Mouse (Mus musculus) urinary bladder, postnatal 10 days (tissue): ENCODE results near the gene Atg4d.
A peak's percentile ranks its signal among the peaks of the same experiment; 100 is the strongest.
"Not testable (repeated sequence)": the region's sequence is repeated elsewhere in the genome, so short reads cannot be mapped to it uniquely, and the experiment has no call there.

ENCODE experiments used
- DNase-seq: peaks from one replicate; pipeline ENCODE4 v3.0.0; 2022; ENCODE audit warnings: low spot score

Gene Atg4d

DNA sequence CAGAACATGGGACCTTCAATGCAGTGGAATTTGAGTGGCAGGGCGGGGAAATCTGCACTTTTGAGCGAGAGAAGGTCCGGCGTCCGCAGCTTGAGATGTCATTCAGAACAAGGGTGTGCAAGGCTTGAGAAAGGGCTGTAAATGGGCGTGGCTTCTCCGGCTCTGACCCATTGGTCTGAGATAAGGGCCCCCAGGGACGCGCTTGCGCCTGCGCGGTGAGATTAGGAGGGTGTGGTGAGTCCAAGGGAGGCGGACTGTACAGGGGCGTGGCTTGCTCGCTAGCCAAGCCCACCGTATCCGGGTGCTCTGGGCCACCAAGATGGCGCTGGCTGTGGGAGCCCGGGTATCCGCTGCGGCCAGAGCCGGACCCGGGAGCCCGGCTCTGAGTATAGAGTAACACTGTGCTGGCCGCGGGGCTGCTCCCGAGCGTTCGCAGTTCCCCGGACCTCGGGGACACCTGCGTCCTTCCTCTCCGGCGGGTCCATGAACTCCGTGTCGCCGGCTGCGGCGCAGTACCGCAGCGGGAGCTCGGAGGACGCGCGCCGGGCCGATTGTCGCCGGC, at the start of gene Atg4d:
Atg4d (plus strand) TSS at position 294 of the 562 bp plus-strand sequence.
- peak; percentile 90 for DNase-seq

GRCm38 (mm10) chr9:21216050-21216841, 48.8 kb upstream of the Atg4d start:
- DNase-seq: no peak

GRCm38 (mm10) chr9:21219820-21220219, 45.3 kb upstream of the Atg4d start:
- no peak for DNase-seq

DNA sequence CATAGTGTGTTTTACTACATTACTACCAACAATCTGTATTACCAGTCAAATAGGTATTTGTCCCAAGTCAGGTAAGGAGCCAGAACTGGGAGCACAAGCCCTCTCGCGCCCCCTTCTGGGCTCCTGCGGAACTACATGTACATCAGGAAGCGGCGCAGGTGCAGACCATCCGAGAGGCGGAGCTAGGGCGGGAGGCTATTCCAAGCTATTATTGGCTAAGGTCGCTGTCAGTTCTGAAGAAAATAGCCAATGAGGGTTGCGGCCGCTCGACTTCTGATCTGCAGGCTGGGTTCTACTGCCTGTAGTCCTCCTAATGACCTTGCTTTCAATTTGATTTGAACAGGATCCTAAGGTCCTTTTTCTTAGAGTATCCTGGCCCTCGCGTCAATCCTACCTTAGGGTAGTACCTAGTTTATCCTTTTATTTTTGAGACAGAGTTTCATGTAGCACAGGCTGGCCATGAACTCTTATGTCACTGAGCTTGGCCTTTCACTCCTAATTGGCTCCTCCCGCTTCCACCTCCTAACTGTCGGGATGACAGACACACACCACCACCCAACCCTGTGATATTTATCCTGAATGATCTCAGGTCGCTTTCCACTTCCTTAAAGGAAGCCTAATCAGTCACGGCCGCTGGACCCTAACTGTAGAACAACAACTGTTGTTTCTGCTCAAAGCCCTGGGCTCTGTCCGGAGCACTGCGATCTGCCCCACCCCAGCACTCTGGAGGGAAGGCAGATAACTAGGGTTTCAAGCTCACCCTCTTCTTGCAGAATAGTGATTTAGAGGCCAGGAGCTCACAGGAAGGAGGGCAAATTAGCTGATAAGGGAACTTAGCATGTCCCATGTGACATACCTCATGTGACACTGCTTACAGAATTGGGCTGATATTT, 44.4 kb upstream of the Atg4d start:
- DNase-seq: peak; percentile 68

DNA sequence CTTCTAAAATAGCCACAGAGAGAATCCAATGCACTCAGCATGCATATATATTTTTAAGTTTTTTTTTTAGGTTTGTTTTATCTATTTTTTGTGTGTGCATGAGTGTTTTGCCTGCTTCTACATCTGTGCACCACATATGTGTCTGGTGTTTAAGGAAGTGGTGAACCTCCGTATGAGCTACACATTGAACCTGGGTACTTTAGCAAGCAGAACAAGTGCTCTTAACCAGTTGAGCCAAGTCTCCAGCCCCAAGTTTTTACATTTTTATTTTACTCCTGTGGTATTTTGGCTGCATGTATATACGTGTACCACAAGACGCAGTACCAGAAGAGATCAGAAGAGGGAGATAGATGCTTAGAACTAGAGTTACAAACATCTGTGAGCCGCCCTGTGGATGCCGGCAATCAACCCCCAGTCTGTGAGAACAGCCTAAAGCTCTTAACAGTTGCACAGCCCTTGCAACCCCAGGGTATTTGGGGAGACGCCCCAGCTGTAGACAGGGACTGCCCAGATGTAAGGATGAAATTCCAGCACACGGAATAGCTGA, 43.6 kb upstream of the Atg4d start:
- no peak for DNase-seq

- not testable (repeated sequence) for DNase-seq
Observed at GRCm38 (mm10) chr9:21223490-21223889, 41.6 kb upstream of the Atg4d start.

DNA sequence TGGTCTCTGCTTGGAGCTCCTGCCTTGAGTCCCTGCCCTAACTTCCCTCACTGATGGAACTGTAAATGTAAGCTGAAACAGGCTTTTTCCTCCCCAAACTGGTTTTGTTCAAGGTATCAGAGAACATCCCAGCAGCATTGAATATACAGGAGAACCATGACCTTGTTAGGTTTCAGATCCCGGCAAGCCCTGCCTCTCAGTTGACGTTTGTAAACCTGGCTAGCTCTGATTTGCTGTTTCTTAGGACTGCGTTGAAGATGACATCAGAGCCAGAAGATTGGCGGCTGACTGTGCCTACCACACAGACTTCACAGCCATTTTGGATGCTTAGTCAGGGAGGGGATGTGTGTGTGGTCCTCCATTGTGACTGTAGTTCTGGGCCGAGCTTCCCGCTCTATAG, 41.2 kb upstream of the Atg4d start:
- DNase-seq: no peak

- no peak for DNase-seq
Observed at GRCm38 (mm10) chr9:21224576-21225414, 40.3 kb upstream of the Atg4d start.

GRCm38 (mm10) chr9:21225415-21225758, 39.7 kb upstream of the Atg4d start:
- no peak for DNase-seq

DNA sequence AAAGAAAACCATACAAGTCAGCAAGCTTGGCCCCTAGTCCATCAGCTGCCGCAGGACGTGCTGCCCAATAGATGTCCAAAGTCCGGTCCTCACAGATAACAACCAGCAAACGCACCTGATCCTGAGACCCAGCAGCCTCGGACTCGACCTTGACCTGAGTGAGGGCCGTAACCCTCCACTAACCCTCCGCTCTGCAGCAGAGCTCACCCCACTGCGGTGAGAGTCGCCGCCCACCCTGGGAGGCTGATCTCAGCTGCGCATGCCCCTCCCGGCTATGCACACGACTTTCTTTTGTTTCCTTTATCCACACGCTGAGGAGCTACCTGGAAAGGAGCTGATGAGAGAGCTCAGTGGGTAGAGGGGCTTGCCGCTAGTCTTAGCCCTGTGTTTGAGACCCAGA, 37.8 kb upstream of the Atg4d start:
- DNase-seq: no peak

DNA sequence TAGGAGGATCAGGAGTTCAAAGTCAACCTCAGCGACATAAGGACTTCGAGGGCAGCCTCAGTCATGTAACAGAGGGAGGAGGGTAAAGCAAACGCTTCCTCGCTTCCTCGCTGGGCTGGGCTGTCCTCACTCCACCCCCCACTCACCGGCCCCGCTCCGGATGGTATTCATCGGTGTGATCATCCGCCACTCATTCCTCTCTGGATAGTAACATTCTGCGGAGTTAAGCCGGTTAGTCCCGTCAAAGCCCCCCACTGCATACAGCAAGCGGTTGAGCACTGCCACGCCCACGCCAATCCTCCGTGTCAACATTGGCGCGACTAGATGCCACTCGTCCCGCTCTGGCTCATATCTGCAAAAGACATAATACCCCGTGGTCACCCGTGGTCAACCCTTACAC, 33.5 kb upstream of the Atg4d start:
- no peak for DNase-seq

DNA sequence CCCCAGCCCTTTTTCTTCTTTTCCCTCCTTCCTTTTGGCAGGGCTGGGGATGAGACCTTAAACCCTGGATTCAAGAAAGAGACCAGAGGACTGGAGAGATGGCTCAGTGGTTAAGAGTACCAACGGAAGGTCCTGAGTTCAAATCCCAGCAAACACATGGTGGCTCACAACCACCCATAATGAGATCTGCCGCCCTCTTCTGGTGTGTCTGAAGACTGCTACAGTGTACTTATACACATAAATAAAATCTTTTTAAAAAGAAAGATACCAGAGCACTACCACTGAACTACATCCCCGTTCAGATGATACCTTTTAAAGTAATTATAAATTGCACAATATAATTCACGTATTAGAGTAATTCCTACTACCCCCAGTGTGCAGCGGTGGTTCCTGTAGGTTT, 32.2 kb upstream of the Atg4d start:
- DNase-seq: no peak

- no peak for DNase-seq
Observed at GRCm38 (mm10) chr9:21233366-21233765, 31.7 kb upstream of the Atg4d start.

DNA sequence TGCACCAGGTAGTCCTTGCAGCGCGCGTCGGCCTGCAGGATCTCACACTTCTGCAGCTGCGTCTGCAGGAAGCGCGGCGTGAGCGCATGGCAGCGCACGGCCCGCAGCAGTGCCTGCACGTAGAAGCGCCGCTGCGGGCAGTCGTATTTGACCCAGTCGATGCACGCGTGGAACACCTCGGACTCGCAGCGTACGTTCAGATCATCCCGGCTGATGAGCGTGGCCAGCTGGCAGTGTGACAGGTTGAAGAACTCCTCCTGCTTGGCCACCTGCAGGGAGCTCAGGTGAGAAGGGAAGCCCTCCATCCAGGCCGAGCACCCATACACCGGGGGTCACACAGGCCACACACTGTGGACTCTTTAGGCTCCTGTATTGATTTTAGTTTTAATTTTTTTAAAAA, 31.3 kb upstream of the Atg4d start:
- no peak for DNase-seq

- no peak for DNase-seq
Observed at GRCm38 (mm10) chr9:21235341-21235740, 29.8 kb upstream of the Atg4d start.

DNA sequence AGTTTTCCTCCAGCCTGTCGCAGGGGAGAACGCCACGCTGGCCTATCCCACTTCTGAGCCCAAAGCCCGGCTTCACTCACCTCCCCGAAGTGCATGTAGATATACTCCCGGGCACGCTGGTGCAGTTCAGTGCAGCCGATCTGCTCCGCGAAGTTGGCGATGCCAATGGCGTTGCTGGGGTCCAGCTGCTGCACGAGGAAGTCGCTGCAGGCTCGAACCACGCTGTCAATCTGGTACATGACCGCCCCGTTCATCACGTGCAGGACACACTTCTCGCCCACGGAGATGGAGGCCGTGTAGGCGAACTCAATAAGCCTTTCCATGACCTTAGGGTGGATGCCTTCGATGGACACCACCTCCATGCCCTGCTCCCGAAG, 28.1 kb upstream of the Atg4d start:
- DNase-seq: no peak

GRCm38 (mm10) chr9:21237368-21238003, 27.6 kb upstream of the Atg4d start:
- no peak for DNase-seq

DNA sequence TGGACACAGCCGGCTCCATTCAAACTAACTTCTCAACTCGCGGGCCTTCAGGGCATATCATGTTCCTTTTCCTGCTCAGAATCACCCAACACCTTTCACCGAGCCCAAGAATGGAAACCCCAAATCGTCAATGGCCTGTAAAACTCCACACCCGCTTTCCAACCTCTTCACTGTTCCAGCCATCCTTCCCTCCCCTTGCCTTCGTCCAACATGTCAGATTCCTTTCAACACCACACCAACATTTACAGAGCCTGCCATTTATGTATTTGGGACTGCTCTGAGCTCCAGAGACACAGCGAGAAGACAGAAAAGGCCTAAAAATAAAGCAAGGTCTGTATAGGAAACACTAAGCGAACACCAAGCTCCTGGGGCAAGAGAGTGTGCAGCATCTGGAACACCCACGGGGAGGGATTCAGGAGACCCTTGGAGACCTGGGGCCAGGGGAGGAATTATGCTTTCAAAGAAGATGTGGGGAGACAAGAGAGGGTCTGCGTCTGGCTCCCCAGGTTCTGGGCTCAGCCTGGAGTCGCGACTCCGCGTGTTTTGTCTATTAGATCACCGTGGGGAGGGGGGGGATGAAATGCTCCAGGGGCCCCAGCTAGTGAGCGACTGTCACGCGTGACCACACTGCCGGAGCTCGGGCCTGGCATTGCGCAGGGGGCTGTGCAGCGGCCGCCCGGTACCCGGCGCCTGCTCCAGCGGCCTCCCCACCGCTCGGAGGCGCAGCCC, 26.9 kb upstream of the Atg4d start:
- DNase-seq: no peak

- peak; percentile 26 for DNase-seq
Observed at GRCm38 (mm10) chr9:21238733-21239464, 26.2 kb upstream of the Atg4d start, which contains the start of gene Keap1. Keap1 (minus strand) TSS chr9:21239361.

DNA sequence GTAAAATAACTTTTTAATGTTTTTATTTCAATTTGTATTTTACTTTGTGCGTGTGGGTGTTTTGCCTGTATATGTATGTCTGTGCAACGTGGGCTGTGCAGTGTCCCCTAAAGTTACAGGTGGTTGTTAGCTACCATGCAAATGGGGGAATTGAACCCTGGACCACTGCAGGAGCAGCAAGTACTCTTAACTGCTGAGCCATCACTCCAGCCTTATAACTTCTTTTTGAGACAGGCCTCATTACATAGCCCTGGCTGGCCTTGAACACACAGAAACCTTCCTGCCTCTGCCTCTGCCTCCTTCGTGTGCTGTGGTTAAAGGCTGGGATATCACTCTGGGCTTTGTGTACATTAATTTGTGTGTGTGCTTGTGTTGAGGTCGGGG, 25.6 kb upstream of the Atg4d start:
- no peak for DNase-seq
